Mouse (Mus musculus): ENCODE data around the gene Nt5c2.

Nt5c2 gene

GRCm38 (mm10) chr19:46929044-46929587 lies 85.8 kb downstream of the Nt5c2 start:
- no peak for DNase-seq (ENCODE audit: low read depth, low spot score)

- no peak for DNase-seq (ENCODE audit: low read depth, low spot score)
Measured at GRCm38 (mm10) chr19:46928136-46928535, 86.8 kb downstream of the Nt5c2 start.

GRCm38 (mm10) chr19:46926951-46927350 lies 88.0 kb downstream of the Nt5c2 start:
- DNase-seq (ENCODE audit: low read depth, low spot score) = no peak

- DNase-seq (ENCODE audit: low read depth, low spot score) = peak; percentile 14
Measured at GRCm38 (mm10) chr19:46926357-46926756, 88.6 kb downstream of the Nt5c2 start.

- DNase-seq (ENCODE audit: low read depth, low spot score) = no peak
Measured at GRCm38 (mm10) chr19:46920571-46920970, 94.4 kb downstream of the Nt5c2 start.

GRCm38 (mm10) chr19:46915406-46916080 lies 99.4 kb downstream of the Nt5c2 start:
- peak; percentile 75 for DNase-seq (ENCODE audit: low read depth, low spot score)

GRCm38 (mm10) chr19:46913626-46914025 lies 101.3 kb downstream of the Nt5c2 start:
- DNase-seq (ENCODE audit: low read depth, low spot score) = no peak

GRCm38 (mm10) chr19:46911492-46911891 lies 103.5 kb downstream of the Nt5c2 start:
- no peak for DNase-seq (ENCODE audit: low read depth, low spot score)

GRCm38 (mm10) chr19:46908977-46909376 lies 106.0 kb downstream of the Nt5c2 start:
- DNase-seq (ENCODE audit: low read depth, low spot score) = no peak

GRCm38 (mm10) chr19:46908207-46908606 lies 106.7 kb downstream of the Nt5c2 start:
- DNase-seq (ENCODE audit: low read depth, low spot score) = no peak

- DNase-seq (ENCODE audit: low read depth, low spot score) = no peak
Measured at GRCm38 (mm10) chr19:46905971-46906370, 109.0 kb downstream of the Nt5c2 start.

GRCm38 (mm10) chr19:46905383-46905782 lies 109.6 kb downstream of the Nt5c2 start:
- no peak for DNase-seq (ENCODE audit: low read depth, low spot score)

- no peak for DNase-seq (ENCODE audit: low read depth, low spot score)
Measured at GRCm38 (mm10) chr19:46904907-46905306, 110.0 kb downstream of the Nt5c2 start.

GRCm38 (mm10) chr19:46903379-46903778 lies 111.6 kb downstream of the Nt5c2 start:
- no peak for DNase-seq (ENCODE audit: low read depth, low spot score)

- no peak for DNase-seq (ENCODE audit: low read depth, low spot score)
Measured at GRCm38 (mm10) chr19:46901323-46901722, 113.6 kb downstream of the Nt5c2 start.

GRCm38 (mm10) chr19:46900786-46901185 lies 114.2 kb downstream of the Nt5c2 start:
- no peak for DNase-seq (ENCODE audit: low read depth, low spot score)

- no peak for DNase-seq (ENCODE audit: low read depth, low spot score)
Measured at GRCm38 (mm10) chr19:46899871-46900270, 115.1 kb downstream of the Nt5c2 start.

- DNase-seq (ENCODE audit: low read depth, low spot score) = no peak
Measured at GRCm38 (mm10) chr19:46899306-46899705, 115.6 kb downstream of the Nt5c2 start.

GRCm38 (mm10) chr19:46898222-46898621 lies 116.7 kb downstream of the Nt5c2 start:
- DNase-seq (ENCODE audit: low read depth, low spot score) = no peak

- DNase-seq (ENCODE audit: low read depth, low spot score) = peak; percentile 54
Measured at GRCm38 (mm10) chr19:46897135-46897534, 117.8 kb downstream of the Nt5c2 start.

GRCm38 (mm10) chr19:46893484-46893883 lies 121.5 kb downstream of the Nt5c2 start:
- DNase-seq (ENCODE audit: low read depth, low spot score) = no peak

- no peak for DNase-seq (ENCODE audit: low read depth, low spot score)
Measured at GRCm38 (mm10) chr19:46892856-46893255, 122.1 kb downstream of the Nt5c2 start.

GRCm38 (mm10) chr19:46890657-46891056 lies 124.3 kb downstream of the Nt5c2 start:
- no peak for DNase-seq (ENCODE audit: low read depth, low spot score)

- no peak for DNase-seq (ENCODE audit: low read depth, low spot score)
Measured at GRCm38 (mm10) chr19:46889666-46890065, 125.3 kb downstream of the Nt5c2 start.

Data from ZHBTc4 (cell line).